Mouse (Mus musculus): Measurements from ENCODE around the gene Zdhhc20.

- TF ChIP-seq POLR2A (IDR thresholded peaks at IDR 0.05; ENCODE audit: low read depth, low read length) (no peak), CTCF (conservative IDR thresholded peaks at IDR 0.05; ENCODE audit: insufficient read depth, insufficient read length, low read depth, low read length) (no peak)
Observed at GRCm38 (mm10) chr14:57844535-57844934, 45.5 kb downstream of the Zdhhc20 start.

Data from kidney, adult 2 months (tissue).